Mouse (Mus musculus) bone marrow, adult 2 months (tissue): Measurements from ENCODE around the gene Bag6.

Source experiments
- CTCF ChIP-seq: fragments of 200-500 bp; IDR thresholded peaks from 2 replicates; pipeline ENCODE4 v1.5.1; 2011; ENCODE audit warnings: low read length, control low read depth; ENCODE audit not compliant: control insufficient read depth, insufficient read depth
- POLR2A ChIP-seq: fragments of 200-500 bp; IDR thresholded peaks from 2 replicates; pipeline ENCODE4 v1.6.1; 2011; ENCODE audit warnings: low read depth, mild to moderate bottlenecking, control low read depth, low read length, borderline replicate concordance; ENCODE audit not compliant: control insufficient read depth

GRCm38 (mm10) chr17:35147348-35147747 is 12.4 kb downstream of the Bag6 start:
- TF ChIP-seq POLR2A (no peak), CTCF (no peak)
